Mouse (Mus musculus): ENCODE results near the gene Zfx. TPM values are rescaled to one million over a fixed set of nuclear protein-coding genes. Genes with fewer than 3 reads are reported as not detected.

Zfx gene
- total RNA-seq, 2 experiments from 2014 or later: 25.3 to 25.5 TPM

GRCm38 (mm10) chrX:94102938-94103337, 20.6 kb downstream of the Zfx start:
- intact Hi-C loops (cut with DNase I): no loop called here
- no peak for DNase-seq (ENCODE audit: extremely low spot score in 1 of 2, low spot score in 2 of 2)

GRCm38 (mm10) chrX:94100561-94100960, 22.9 kb downstream of the Zfx start:
- intact Hi-C loops (cut with DNase I): no loop called here
- no peak for DNase-seq (ENCODE audit: extremely low spot score in 1 of 2, low spot score in 2 of 2)

- no peak for DNase-seq (ENCODE audit: extremely low spot score in 1 of 2, low spot score in 2 of 2)
- intact Hi-C loops (cut with DNase I): no loop called here
Measured at GRCm38 (mm10) chrX:94091001-94091400, 32.5 kb downstream of the Zfx start.

- intact Hi-C loops (cut with DNase I): no loop called here
- DNase-seq (ENCODE audit: extremely low spot score in 1 of 2, low spot score in 2 of 2): peak in 1 of 2 experiments; percentile 8
Measured at GRCm38 (mm10) chrX:94061246-94061645, 62.3 kb downstream of the Zfx start.

GRCm38 (mm10) chrX:94060751-94061150, 62.8 kb downstream of the Zfx start:
- DNase-seq (ENCODE audit: extremely low spot score in 1 of 2, low spot score in 2 of 2): no peak
- intact Hi-C loops (cut with DNase I): no loop called here

- no peak for DNase-seq (ENCODE audit: extremely low spot score in 1 of 2, low spot score in 2 of 2)
- intact Hi-C loops (cut with DNase I): no loop called here
Measured at GRCm38 (mm10) chrX:94058748-94059147, 64.8 kb downstream of the Zfx start.

- DNase-seq (ENCODE audit: extremely low spot score in 1 of 2, low spot score in 2 of 2): no peak
- intact Hi-C loops (cut with DNase I): no loop called here
Measured at GRCm38 (mm10) chrX:94049048-94049447, 74.5 kb downstream of the Zfx start.

GRCm38 (mm10) chrX:94048048-94048447, 75.5 kb downstream of the Zfx start:
- intact Hi-C loops (cut with DNase I): no loop called here
- DNase-seq (ENCODE audit: extremely low spot score in 1 of 2, low spot score in 2 of 2): peak; percentile 3 to 27

- intact Hi-C loops (cut with DNase I): no loop called here
- no peak for DNase-seq (ENCODE audit: extremely low spot score in 1 of 2, low spot score in 2 of 2)
Measured at GRCm38 (mm10) chrX:94047381-94047780, 76.1 kb downstream of the Zfx start.

- intact Hi-C loops (cut with DNase I): no loop called here
- DNase-seq (ENCODE audit: extremely low spot score in 1 of 2, low spot score in 2 of 2): peak; percentile 18 to 46
Measured at GRCm38 (mm10) chrX:94032937-94033336, 90.6 kb downstream of the Zfx start.

GRCm38 (mm10) chrX:94030081-94030480, 93.4 kb downstream of the Zfx start:
- DNase-seq (ENCODE audit: extremely low spot score in 1 of 2, low spot score in 2 of 2): no peak
- intact Hi-C loops (cut with DNase I): no loop called here

Other genes with a start within 250 kb of the Zfx start
- under 1 TPM in 1 of 2 experiments, not detected in 1; 0.39 TPM for gene AU015836, start 155.0 kb downstream of the Zfx start, total RNA-seq (2021)
- gene Eif2s3x, start 89.2 kb upstream of the Zfx start, total RNA-seq (2021): 100 to 1,000 TPM; 125 to 185 TPM
- gene Klhl15, start 110.9 kb upstream of the Zfx start, total RNA-seq (2021): 10 to 100 TPM; 21.5 to 22.8 TPM
- gene Fam90a1b, start 243.1 kb upstream of the Zfx start, total RNA-seq (2021): under 1 TPM; 0.12 to 0.13 TPM
- 10 to 100 TPM; 65.2 to 87.9 TPM for gene Apoo, start 243.4 kb upstream of the Zfx start, total RNA-seq (2021)